ENCODE assay signal across 12 mouse cellular contexts in the genomic region with DNA sequence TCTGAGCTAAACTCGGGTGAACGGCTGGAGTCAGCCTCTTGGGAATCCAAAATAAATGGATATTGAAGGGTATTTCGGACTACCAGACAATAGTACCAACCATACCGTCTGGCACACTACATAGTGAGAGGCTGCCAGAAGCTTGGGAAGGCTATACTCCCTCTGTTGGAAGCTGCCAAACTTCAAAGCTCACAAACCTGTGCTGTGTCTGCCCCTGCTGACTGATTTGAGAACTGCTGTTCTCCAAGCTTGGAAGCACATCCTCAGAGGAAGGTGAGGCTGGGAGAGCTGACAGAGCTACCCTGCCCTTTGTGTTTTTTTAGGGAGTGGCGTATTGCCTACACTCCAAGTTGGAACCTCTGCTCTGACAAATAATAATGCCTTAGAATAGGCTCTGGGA.
A peak's percentile ranks its signal among the peaks of the same experiment; 100 is the strongest.
DNase-seq lines count a peak whose midpoint lies in the region; ATAC-seq and TF ChIP-seq lines count a peak whose summit lies in the region.
"Had no signal": no experiment of that assay in that cellular context is flagged by ENCODE, and none has a peak within 500 bp of the region (broad histone marks: within the 10 kb centered on the region; RNA-seq: fewer than 3 reads in every experiment).

No protein-coding gene starts in this region.

- ATAC-seq in kidney, embryonic 14.5 days (ENCODE audit: low FRiP score, low TSS enrichment): no peak

- H3K4me1 ChIP-seq in kidney, embryonic 14.5 days (ENCODE audit: control insufficient read depth, insufficient read depth, low read length): no peaks in the 10 kb centered on the region
- H3K4me1 ChIP-seq in ES-E14 (ENCODE audit: control insufficient read depth in 2 of 2, insufficient read depth in 2 of 2, low read length in 2 of 2, poor library complexity in 1 of 2): no peaks in the 10 kb centered on the region
- H3K4me1 ChIP-seq: embryonic facial prominence, embryonic 15.5 days; heart, embryonic 10.5 days had no signal

- no peak overlapping the region for H3K4me2 ChIP-seq in kidney, embryonic 14.5 days (replicated peaks; ENCODE audit: low read depth, low read length)
- H3K4me2 ChIP-seq: embryonic facial prominence, embryonic 15.5 days had no signal

- H3K9ac ChIP-seq in kidney, embryonic 14.5 days (ENCODE audit: low read depth, low read length): no peak overlapping the region
- no peak overlapping the region for H3K9ac ChIP-seq in ES-E14 (ENCODE audit: insufficient read depth, low read depth, low read length, poor library complexity, severe bottlenecking)
- H3K9ac ChIP-seq: embryonic facial prominence, embryonic 15.5 days; liver, embryonic 14.5 days had no signal

- no peaks in the 10 kb centered on the region for H3K27me3 ChIP-seq in kidney, embryonic 14.5 days (ENCODE audit: control insufficient read depth, insufficient read depth, low read length)
- H3K27me3 ChIP-seq: embryonic facial prominence, embryonic 15.5 days had no signal

- 73% methylated on average over 5 of the region's 5 CpGs for WGBS in kidney, embryonic 14.5 days

- DNase-seq in adrenal gland, adult 2 months: peak; percentile 13
- DNase-seq in adrenal gland, postnatal 4 days (ENCODE audit: low spot score in 2 of 2): no peak
- peak; percentile 48 for DNase-seq in kidney, adult 18-20 months
- peak; percentile 51 for DNase-seq in ES-E14 (ENCODE audit: low read depth, low spot score)
- peak; percentile 62 for DNase-seq in kidney, adult 9 months
- DNase-seq in neural tube, embryonic 10.5 days (ENCODE audit: extremely low spot score, low spot score): no peak
- no peak for DNase-seq in spleen, adult 18-20 months

- H3K9me3 ChIP-seq in kidney, embryonic 14.5 days (ENCODE audit: control insufficient read depth, low read length): no peaks in the 10 kb centered on the region
- no peaks in the 10 kb centered on the region for H3K9me3 ChIP-seq in ES-E14 (ENCODE audit: control insufficient read depth, insufficient read depth, low read depth, low read length)
- H3K9me3 ChIP-seq: embryonic facial prominence, embryonic 15.5 days; heart, embryonic 10.5 days had no signal

- H3K36me3 ChIP-seq in kidney, embryonic 14.5 days (ENCODE audit: control insufficient read depth, insufficient read depth, low read length): no peaks in the 10 kb centered on the region
- H3K36me3 ChIP-seq in ES-E14 (ENCODE audit: control insufficient read depth, insufficient read depth, low read length, poor library complexity, severe bottlenecking): no peaks in the 10 kb centered on the region
- H3K36me3 ChIP-seq: embryonic facial prominence, embryonic 15.5 days; heart, embryonic 10.5 days had no signal

- in situ Hi-C loops in ES-E14 (cut with MboI; ENCODE audit: low sequenced_read_pairs in 2 of 2, unreplicated experiment in 2 of 2): no loop called here

- H3K27ac ChIP-seq in kidney, embryonic 14.5 days (ENCODE audit: low read depth, low read length): no peak overlapping the region
- no peak overlapping the region for H3K27ac ChIP-seq in ES-E14 (ENCODE audit: insufficient read depth, low read depth, low read length, poor library complexity, severe bottlenecking)
- H3K27ac ChIP-seq: embryonic facial prominence, embryonic 15.5 days; heart, embryonic 10.5 days; liver, embryonic 14.5 days had no signal

- H3K4me3 ChIP-seq in kidney, embryonic 14.5 days (ENCODE audit: low read length): no peak overlapping the region
- H3K4me3 ChIP-seq in ES-E14 (ENCODE audit: insufficient read depth in 1 of 2, low read depth in 1 of 2, low read length in 2 of 2, poor library complexity in 1 of 2, severe bottlenecking in 1 of 2): no peak overlapping the region
- H3K4me3 ChIP-seq: embryonic facial prominence, embryonic 15.5 days; heart, embryonic 10.5 days; myocyte had no signal

TF ChIP-seq in ES-E14, 5 proteins besides CTCF, POLR2A, EP300 and RAD21:
- no peak for TF ChIP-seq HCFC1 (IDR thresholded peaks at IDR 0.05; ENCODE audit: borderline replicate concordance, insufficient read depth, low read length)
- TF ChIP-seq ZC3H11A (IDR thresholded peaks at IDR 0.05; ENCODE audit: borderline replicate concordance, low read depth, low read length): peak; percentile 50; the same call in 1 of the 2 replicates
- TF ChIP-seq MAFK (IDR thresholded peaks at IDR 0.05; ENCODE audit: insufficient read depth, low read depth, low read length): no peak
- no peak for TF ChIP-seq ZNF384 (IDR thresholded peaks at IDR 0.05; ENCODE audit: low read depth, low read length)
- no peak for TF ChIP-seq CHD2 (IDR thresholded peaks at IDR 0.05; ENCODE audit: low read depth, low read length)
TF ChIP-seq in ES-E14: peak in this region for 1.

Comparison
In these comparisons a context has a peak if more than half of its experiments do, and no peak if none do; other contexts are left out.
1. DNase-seq: peak in adrenal gland, adult 2 months (single experiment), kidney, adult 18-20 months (single experiment), ES-E14 (single experiment) and kidney, adult 9 months (single experiment); none in adrenal gland, postnatal 4 days (0 of 2), neural tube, embryonic 10.5 days (single experiment) and spleen, adult 18-20 months (0 of 2).